Mouse (Mus musculus) layer of hippocampus, postnatal 25 days (tissue): Measurements from ENCODE around the gene C1qbp. TPM values are rescaled to one million over a fixed set of nuclear protein-coding genes. Genes with fewer than 3 reads are reported as not detected.

Source experiments
- DNase-seq, 2 experiments: peaks; one replicate each; pipeline ENCODE4 v3.0.0; 2022; ENCODE audit warnings: mixed read lengths in 2 of 2, low spot score in 1 of 2; ENCODE audit errors: extremely low spot score in 1 of 2
- total RNA-seq, 2 experiments: library from RNA; stranded (reverse); gene quantifications; 2 replicates each; pipeline ENCODE4 v1.2.3; 2021

The C1qbp gene
- total RNA-seq, 2 experiments from 2014 or later, result 101 to 111 TPM

- DNase-seq, result no peak
These were observed 7.6 kb downstream of the C1qbp start for GRCm38 (mm10) chr11:70975193-70975592.

GRCm38 (mm10) chr11:70973947-70974346 is 8.9 kb downstream of the C1qbp start:
- no peak for DNase-seq

DNA sequence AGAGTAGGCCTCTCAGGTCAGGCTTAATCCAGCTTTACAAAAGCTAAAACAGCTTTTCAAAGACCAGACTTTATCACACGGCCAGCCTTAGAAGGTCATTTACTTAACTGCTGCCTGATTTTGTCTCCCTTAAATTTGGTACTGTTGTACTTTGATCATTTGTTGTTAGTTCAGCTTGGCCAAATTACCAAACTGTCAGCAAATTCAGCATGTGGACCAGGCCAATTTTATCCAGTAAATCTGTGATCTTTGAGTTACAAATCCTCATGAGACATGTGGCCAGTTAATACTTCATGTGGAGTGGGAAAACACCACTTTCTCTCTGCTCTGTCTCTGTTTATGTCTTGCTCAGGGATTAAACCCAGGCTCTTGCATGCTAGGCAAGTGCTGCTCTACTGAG is 10.2 kb downstream of the C1qbp start:
- no peak for DNase-seq

GRCm38 (mm10) chr11:70970560-70971540 is 12.0 kb downstream of the C1qbp start:
- no peak for DNase-seq

DNA sequence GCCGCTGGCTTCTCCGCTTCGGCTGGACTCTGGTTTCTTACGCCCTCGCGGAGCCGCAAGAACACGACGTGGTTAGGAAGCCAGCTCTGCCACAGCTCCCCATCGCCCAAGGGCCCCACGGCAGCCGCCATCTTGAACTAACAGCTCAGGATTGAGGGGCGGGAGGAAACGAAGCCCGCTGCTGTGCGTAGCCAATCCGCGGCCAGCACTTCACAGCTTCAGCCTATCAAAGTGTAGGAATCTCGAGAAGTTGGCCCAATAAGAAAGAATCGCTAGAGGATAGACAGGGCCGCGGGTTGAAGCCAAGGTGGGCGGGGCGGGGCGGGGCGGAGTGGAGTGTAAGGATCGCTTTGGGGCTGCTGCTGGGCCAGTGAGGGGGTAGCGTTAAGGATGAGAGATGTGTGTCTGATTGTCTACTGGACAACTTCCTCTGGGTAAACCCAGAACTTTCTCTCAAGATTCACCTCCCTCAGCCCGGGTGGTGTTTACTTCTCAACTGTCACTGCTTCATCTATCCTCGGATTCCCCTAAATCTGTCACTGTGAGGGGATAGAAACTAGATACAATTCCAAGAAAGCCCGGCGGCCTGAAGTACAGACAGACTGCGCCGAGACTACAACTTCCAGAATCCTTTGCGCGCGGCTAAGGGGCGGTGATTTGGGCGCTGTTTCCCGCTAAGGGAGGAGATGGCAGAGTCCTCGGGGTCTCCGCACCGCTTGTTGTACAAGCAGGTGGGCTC is 12.8 kb downstream of the C1qbp start, which contains the start of the genes Nup88 and Rpain:
Gene Nup88 (minus strand): TSS at position 153 of the 739 bp plus-strand sequence.
Gene Rpain (plus strand): TSS at position 393 of the 739 bp plus-strand sequence.
- peak; percentile 85 for DNase-seq

DNA sequence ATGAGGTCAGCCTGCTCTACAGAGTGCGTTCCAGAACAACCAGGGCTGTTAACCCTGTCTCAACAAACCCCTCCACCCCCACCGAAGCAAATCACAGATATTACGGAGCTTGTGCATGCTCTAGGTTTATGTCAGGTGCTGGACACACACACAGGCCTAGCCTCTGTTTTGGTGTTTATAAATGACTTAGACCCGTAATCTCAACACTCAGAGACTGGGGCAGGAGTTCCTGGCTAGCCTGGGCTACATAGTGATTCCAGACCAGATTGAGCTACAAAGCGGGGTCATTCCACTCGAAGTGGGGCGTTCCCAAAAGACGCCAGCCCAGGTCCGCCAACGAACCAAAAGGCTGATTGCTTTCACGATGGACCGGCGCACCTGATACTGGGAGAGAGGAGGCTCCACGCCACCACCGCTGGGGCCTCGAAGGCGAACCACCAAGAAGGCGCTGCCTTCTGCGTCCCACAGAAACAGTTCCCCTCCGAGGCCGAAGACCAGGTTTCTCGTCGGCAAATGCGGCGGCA is 13.5 kb downstream of the C1qbp start:
- DNase-seq, result no peak

GRCm38 (mm10) chr11:70964222-70964907 is 18.5 kb downstream of the C1qbp start:
- no peak for DNase-seq

DNA sequence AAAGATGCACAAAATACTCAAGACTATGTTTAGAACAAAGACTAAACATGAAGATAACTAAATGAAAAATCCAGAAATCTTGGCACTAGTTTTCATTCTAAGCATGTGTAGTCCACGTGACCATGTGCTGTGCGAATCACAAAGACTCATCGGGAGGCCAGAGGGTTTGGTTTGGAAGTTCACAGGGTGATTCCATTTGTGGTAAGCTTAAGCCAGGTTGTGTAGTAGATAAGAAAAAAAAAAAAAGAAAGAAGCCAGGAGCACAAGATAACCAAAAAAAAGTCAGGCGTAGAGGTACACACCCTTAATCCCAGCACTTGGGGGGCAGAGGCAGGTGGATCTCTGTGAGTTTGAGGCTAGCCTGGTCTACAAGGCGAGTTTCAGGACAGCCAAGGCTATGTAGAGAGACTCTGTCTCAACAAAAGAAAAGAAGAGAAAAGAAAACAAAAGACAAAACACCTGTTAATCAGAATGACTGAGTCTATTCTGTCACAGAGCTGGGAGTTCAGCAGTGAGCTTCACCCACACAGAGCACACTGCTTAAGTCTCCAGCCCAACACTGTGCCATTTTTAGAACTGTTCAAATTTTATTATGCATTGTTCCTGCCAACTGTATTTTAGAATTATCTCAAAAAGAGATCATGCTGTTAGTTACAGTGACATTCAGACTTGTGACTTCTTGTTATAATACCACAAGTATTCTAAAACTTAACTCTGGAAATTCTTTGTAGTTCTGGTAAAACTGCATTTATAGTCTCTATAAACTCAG is 21.9 kb downstream of the C1qbp start:
- DNase-seq, result no peak

DNA sequence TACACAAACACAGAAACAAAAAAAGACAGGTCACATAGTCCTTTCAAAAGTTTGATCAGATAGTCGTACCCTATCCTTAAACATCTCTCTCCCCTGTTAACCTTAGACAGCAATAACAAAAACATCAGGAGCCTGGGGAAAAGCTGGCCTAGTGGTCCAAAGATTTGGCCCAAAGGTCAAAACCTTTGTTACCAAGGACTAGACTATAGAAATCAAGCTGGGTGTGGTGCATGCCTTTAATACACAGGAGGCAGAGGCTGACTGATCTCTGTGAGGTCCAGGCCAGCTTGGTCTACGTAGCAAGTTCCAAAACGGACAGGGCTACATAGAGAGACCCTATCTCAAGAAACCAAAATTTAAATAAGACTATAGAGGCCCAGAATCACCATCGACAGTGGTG is 28.1 kb downstream of the C1qbp start:
- DNase-seq, result no peak

- DNase-seq, result no peak
These were observed 37.6 kb downstream of the C1qbp start for GRCm38 (mm10) chr11:70944935-70945817.

DNA sequence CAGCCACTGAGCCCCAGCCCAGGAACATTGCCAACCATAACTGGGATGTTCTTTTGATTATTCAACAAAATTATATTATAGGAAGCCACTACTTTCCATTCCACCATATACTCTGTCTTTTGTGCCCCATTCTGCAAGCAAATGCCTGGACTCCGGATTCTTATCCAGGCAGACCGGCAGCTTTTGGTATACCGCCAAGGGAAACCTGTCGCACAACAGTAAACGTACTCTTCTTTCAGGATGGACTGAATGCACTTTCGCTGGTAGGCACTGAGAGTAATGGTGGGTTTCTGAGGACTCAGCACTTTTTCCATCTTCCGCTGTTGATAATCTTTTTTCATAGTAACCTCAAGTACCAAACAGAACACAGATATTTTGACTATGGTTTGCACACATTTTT is 39.2 kb downstream of the C1qbp start:
- no peak for DNase-seq

GRCm38 (mm10) chr11:70942596-70942995 is 40.2 kb downstream of the C1qbp start:
- DNase-seq, result no peak

GRCm38 (mm10) chr11:70935316-70935715 is 47.5 kb downstream of the C1qbp start:
- DNase-seq, result no peak

- no peak for DNase-seq
These were observed 51.4 kb downstream of the C1qbp start for GRCm38 (mm10) chr11:70931461-70931860.

Other genes starting within 250 kb of the C1qbp start
- 10 to 100 TPM; 23.1 to 24.8 TPM for gene Zfp3, start 218.8 kb downstream of the C1qbp start, total RNA-seq
- gene Scimp, start 170.4 kb downstream of the C1qbp start, total RNA-seq, result not detected
- gene Rabep1, start 138.2 kb downstream of the C1qbp start, total RNA-seq, result 100 to 1,000 TPM; 113 to 118 TPM
- gene Nup88, start 13.1 kb downstream of the C1qbp start, total RNA-seq, result 10 to 100 TPM; 48.2 to 57.0 TPM
- gene Rpain, start 12.8 kb downstream of the C1qbp start, total RNA-seq, result 10 to 100 TPM; 36.7 to 41.2 TPM
- gene Dhx33, start 21.4 kb upstream of the C1qbp start, total RNA-seq, result 10 to 100 TPM; 54.2 to 56.4 TPM
- gene Mis12, start 36.6 kb upstream of the C1qbp start, total RNA-seq, result 10 to 100 TPM; 12.9 to 15.7 TPM
- 10 to 100 TPM; 23.6 to 27.1 TPM for gene Derl2, start 36.8 kb upstream of the C1qbp start, total RNA-seq
- gene 6330403K07Rik, start 50.5 kb upstream of the C1qbp start, total RNA-seq, result 100 to 1,000 TPM; 172 to 217 TPM
- gene Nlrp1a, start 161.7 kb upstream of the C1qbp start, total RNA-seq, result under 1 TPM; 0.74 to 0.82 TPM
- under 1 TPM; 0.10 to 0.49 TPM for gene Nlrp1b, start 247.7 kb upstream of the C1qbp start, total RNA-seq